Mouse (Mus musculus): ENCODE data around the gene March4.
A peak's percentile ranks its signal among the peaks of the same experiment; 100 is the strongest.

March4 gene

GRCm38 (mm10) chr1:72449752-72450151 lies 87.0 kb downstream of the March4 start:
- DNase-seq (ENCODE audit: low spot score) = no peak

GRCm38 (mm10) chr1:72442747-72443146 lies 94.0 kb downstream of the March4 start:
- no peak for DNase-seq (ENCODE audit: low spot score)

- DNase-seq (ENCODE audit: low spot score) = no peak
Observed at GRCm38 (mm10) chr1:72439146-72439545, 97.6 kb downstream of the March4 start.

- no peak for DNase-seq (ENCODE audit: low spot score)
Observed at GRCm38 (mm10) chr1:72436967-72437366, 99.8 kb downstream of the March4 start.

- DNase-seq (ENCODE audit: low spot score) = no peak
Observed at GRCm38 (mm10) chr1:72434510-72434909, 102.2 kb downstream of the March4 start.

GRCm38 (mm10) chr1:72432579-72432978 lies 104.2 kb downstream of the March4 start:
- no peak for DNase-seq (ENCODE audit: low spot score)

GRCm38 (mm10) chr1:72429107-72429807 lies 107.5 kb downstream of the March4 start:
- no peak for DNase-seq (ENCODE audit: low spot score)

GRCm38 (mm10) chr1:72428526-72428925 lies 108.2 kb downstream of the March4 start:
- no peak for DNase-seq (ENCODE audit: low spot score)

GRCm38 (mm10) chr1:72426456-72426855 lies 110.3 kb downstream of the March4 start:
- DNase-seq (ENCODE audit: low spot score) = no peak

GRCm38 (mm10) chr1:72422121-72422520 lies 114.6 kb downstream of the March4 start:
- no peak for DNase-seq (ENCODE audit: low spot score)

- DNase-seq (ENCODE audit: low spot score) = no peak
Observed at GRCm38 (mm10) chr1:72420220-72420619, 116.5 kb downstream of the March4 start.

GRCm38 (mm10) chr1:72418744-72419655 lies 117.7 kb downstream of the March4 start:
- DNase-seq (ENCODE audit: low spot score) = no peak

- DNase-seq (ENCODE audit: low spot score) = peak; percentile 23
Observed at GRCm38 (mm10) chr1:72414561-72415253, 122.0 kb downstream of the March4 start.

GRCm38 (mm10) chr1:72414133-72414532 lies 122.6 kb downstream of the March4 start:
- DNase-seq (ENCODE audit: low spot score) = no peak

- DNase-seq (ENCODE audit: low spot score) = no peak
Observed at GRCm38 (mm10) chr1:72413205-72413604, 123.5 kb downstream of the March4 start.

- DNase-seq (ENCODE audit: low spot score) = no peak
Observed at GRCm38 (mm10) chr1:72411108-72411507, 125.6 kb downstream of the March4 start.

GRCm38 (mm10) chr1:72409936-72410335 lies 126.8 kb downstream of the March4 start:
- no peak for DNase-seq (ENCODE audit: low spot score)

- DNase-seq (ENCODE audit: low spot score) = no peak
Observed at GRCm38 (mm10) chr1:72406505-72407079, 130.1 kb downstream of the March4 start.

- no peak for DNase-seq (ENCODE audit: low spot score)
Observed at GRCm38 (mm10) chr1:72401331-72402069, 135.2 kb downstream of the March4 start.

- no peak for DNase-seq (ENCODE audit: low spot score)
Observed at GRCm38 (mm10) chr1:72400616-72401015, 136.1 kb downstream of the March4 start.

- no peak for DNase-seq (ENCODE audit: low spot score)
Observed at GRCm38 (mm10) chr1:72399720-72400401, 136.9 kb downstream of the March4 start.

Measured in MN1 (cell line).